Mouse (Mus musculus) bone marrow macrophage, adult 2 months (primary cell): ENCODE data around the gene Neurod6.

ENCODE experiments used
- CTCF ChIP-seq: IDR thresholded peaks from 2 replicates; pipeline ENCODE4 v1.5.1; 2012; ENCODE audit warnings: low read depth, mild to moderate bottlenecking, low read length, moderate library complexity
- POLR2A ChIP-seq: IDR thresholded peaks from 2 replicates; pipeline ENCODE4 v1.6.1; 2012; ENCODE audit warnings: mild to moderate bottlenecking, low read depth, low read length, borderline replicate concordance

GRCm38 (mm10) chr6:55646111-55646823 lies 34.8 kb downstream of the Neurod6 start:
- no peak for TF ChIP-seq CTCF
- no peak for TF ChIP-seq POLR2A
